Mouse (Mus musculus): ENCODE results near the gene Cacna2d1. TPM values are rescaled to one million over a fixed set of nuclear protein-coding genes. Genes with fewer than 3 reads are reported as not detected.

The Cacna2d1 gene
- total RNA-seq, 2 experiments from 2014 or later = 1.5 to 2.1 TPM

DNA sequence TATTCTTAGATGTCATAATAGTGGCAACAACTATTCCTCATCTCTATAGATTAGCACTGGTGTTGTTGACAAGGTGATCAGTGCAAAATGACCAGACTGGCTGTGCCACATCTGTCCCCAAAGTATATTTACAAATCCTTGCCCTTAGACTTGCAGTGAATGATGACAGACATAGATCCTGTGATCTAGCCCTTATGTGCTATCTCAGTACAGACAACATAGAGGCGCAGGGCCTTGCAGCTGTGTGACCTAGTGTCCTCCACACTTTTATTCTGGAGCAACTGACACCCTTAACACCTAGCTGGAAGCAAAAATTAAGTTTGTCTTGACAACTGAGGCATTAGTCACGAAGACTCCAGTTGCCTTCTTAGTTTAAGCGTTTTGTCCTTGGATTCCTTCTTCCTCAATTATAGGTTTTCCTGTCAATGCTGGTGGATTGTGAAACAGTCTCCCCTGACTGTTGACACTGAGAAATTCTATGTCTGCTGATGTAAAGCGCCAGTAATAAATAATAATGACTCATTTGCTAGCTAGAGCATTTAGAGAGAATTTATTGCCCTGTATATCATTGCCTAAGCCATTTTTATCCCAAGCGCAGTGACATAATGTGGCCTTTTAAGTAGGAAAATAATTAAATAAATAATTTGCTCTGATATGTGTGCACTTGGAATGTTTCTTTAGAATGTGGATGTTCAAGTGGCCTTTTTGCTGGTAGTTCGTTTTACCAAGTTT is 110.8 kb downstream of the Cacna2d1 start:
- no peak for ATAC-seq (replicated peaks; ENCODE audit: low FRiP score, poor library complexity, severe bottlenecking)

DNA sequence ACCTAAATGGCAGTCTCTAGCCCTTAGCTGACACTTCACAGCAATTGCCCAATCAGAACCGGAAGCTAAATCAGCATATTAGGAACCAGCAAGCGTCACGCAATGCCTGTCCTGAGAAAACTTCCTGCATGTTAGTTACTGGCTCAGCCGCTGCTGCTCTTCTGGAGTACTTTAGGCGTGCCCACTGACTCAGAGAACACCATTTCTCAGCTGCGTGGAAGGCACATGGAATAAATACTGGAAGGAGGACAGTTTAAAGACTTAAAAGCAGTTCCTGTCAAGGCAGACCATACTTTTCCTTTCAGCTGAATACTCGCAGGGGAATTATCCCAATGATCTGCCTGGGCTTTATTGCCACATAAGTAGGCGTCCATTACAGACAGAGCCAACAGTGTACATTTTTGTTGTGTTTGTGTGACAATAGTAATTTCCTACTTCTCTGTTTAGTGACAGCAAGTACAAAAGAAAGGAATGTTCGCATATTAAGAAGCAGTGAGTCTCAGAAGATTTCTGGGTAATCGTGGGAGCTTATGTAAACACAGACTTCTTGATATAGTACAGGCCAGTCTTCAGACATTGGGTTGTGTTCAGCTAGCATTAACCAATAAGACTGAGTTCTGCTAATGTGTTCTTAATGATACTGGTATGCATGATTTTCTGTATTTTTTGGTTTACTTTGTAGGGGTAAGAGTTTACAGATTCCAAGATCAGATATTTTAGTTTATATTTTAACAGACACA is 113.1 kb downstream of the Cacna2d1 start:
- ATAC-seq (replicated peaks; ENCODE audit: low FRiP score, poor library complexity, severe bottlenecking) = no peak

GRCm38 (mm10) chr5:16056795-16057194 is 122.3 kb downstream of the Cacna2d1 start:
- no peak for ATAC-seq (replicated peaks; ENCODE audit: low FRiP score, poor library complexity, severe bottlenecking)

DNA sequence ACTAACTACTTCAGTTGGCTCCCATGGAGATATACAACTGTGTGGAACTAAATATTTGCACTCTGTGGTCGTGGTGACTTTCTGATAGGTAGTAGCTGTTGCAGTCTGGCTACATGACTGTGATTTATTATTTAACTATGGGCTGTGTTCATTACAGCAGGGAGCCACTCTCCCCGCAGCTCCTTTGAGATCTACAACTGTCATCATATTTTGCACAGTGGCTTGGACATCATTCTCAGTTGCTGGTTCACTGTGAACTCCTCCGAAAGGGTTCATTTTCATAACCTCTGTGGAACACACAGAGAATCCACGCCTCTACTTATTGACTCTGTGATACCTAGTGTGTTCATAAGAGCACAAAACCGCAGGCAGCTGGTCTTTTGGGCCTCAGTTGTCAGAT is 128.3 kb downstream of the Cacna2d1 start:
- no peak for ATAC-seq (replicated peaks; ENCODE audit: low FRiP score, poor library complexity, severe bottlenecking)

DNA sequence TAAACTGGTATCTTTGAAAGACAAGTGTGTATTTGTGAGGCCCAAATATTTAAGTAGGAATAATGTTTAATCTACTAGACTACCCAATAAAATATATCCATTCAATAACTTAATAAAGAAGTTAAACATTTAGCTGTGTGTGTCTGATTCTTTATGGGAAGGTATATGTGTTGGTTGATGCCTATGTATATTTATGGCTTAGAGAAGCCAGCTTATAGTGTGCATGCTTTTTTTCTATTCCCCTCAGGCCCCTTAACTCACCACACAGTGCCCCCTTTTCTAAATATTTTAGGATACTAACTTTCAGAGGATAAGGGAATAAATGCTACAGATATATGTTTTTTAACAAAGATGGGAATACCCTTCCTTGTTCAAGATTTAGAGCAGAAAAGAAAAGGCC is 128.8 kb downstream of the Cacna2d1 start:
- no peak for ATAC-seq (replicated peaks; ENCODE audit: low FRiP score, poor library complexity, severe bottlenecking)

DNA sequence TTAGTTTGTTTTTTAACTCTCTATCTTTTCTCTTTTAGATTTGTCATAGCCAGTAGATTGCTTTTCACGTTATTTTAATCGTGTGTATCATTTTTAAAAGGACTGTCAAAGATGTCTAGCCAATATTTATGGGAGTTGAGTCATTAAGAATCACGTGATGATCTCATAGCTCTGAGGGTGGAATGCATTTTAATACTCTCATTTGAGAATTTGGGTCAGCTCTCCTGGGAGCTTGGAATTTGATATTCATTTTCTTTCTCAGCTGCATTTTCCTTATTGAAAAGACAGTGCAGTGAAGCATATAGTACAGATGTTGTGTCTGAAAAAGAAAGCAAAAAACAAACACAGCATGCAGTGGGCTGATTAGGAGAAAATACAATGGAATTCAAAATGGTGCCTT is 129.5 kb downstream of the Cacna2d1 start:
- no peak for ATAC-seq (replicated peaks; ENCODE audit: low FRiP score, poor library complexity, severe bottlenecking)

GRCm38 (mm10) chr5:16065816-16066215 is 131.3 kb downstream of the Cacna2d1 start:
- no peak for ATAC-seq (replicated peaks; ENCODE audit: low FRiP score, poor library complexity, severe bottlenecking)

GRCm38 (mm10) chr5:16082253-16082652 is 147.8 kb downstream of the Cacna2d1 start:
- ATAC-seq (replicated peaks; ENCODE audit: low FRiP score, poor library complexity, severe bottlenecking) = no peak

GRCm38 (mm10) chr5:16086979-16087902 is 152.8 kb downstream of the Cacna2d1 start:
- no peak for ATAC-seq (replicated peaks; ENCODE audit: low FRiP score, poor library complexity, severe bottlenecking)

DNA sequence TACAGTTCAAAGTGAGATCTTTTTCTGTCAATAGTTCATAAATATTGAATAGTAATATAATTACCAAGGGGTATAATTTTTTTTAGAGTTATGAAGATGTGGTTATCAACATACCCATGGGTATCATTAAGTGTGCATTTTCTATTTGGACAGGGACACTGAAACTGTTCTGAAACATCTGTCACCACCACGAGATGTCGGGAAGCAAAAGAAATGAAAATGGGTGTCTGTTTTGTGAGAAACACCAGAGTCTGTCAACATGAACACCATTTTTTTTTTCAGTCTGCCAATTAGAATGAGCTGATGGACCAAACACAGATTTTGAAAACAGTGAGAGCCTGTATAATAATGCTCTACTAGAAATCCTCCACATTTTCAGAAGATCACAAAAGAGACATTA is 153.5 kb downstream of the Cacna2d1 start:
- ATAC-seq (replicated peaks; ENCODE audit: low FRiP score, poor library complexity, severe bottlenecking) = no peak

GRCm38 (mm10) chr5:16092540-16092939 is 158.0 kb downstream of the Cacna2d1 start:
- no peak for ATAC-seq (replicated peaks; ENCODE audit: low FRiP score, poor library complexity, severe bottlenecking)

DNA sequence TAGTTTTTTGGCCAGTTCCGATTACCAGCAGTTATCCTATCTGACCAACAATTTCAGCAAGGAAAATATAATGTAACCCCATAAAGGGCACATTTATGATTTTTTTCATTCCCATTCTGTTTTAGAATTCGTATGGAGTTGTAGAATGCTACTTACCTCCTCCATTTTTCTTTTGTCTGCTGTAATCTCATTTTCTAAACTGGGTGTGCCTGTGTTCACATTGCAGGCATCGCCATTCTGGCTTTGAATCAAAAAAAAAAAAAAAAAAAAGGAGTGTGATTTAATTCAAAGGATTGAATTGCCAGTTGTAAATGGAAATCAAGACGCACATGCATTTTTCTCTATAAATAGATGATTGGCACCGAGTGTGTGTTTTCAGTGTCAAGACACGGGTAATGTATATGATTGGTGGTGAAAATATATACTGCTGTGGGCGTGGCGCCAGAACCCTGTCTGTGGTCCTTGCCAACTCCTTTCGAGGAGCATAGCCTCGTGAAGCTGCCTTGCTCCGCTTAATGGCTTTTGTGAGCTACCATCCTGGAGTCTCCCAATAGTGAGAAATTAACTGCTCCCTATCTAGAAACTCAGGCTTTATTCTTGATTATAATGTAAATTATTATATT is 158.7 kb downstream of the Cacna2d1 start:
- ATAC-seq (replicated peaks; ENCODE audit: low FRiP score, poor library complexity, severe bottlenecking) = no peak

DNA sequence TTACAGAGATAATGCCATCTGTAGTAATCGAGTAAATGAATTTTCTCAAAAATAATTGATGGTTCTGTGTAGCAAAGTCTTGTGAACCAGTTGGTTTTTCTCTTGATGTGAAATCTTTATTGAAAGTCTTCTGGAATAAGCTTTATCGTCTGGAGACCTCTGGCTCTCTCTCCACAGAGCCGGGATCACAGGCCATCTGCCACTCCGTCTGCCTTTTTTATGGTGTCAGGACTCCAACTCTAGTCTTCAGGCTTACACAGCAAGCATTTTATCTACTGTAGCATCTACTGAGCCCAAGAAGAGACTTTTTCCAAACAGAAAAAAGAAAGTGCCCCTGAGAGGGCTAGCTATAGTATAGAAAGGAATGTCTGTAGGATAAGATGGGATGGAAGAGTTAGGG is 160.9 kb downstream of the Cacna2d1 start:
- no peak for ATAC-seq (replicated peaks; ENCODE audit: low FRiP score, poor library complexity, severe bottlenecking)

DNA sequence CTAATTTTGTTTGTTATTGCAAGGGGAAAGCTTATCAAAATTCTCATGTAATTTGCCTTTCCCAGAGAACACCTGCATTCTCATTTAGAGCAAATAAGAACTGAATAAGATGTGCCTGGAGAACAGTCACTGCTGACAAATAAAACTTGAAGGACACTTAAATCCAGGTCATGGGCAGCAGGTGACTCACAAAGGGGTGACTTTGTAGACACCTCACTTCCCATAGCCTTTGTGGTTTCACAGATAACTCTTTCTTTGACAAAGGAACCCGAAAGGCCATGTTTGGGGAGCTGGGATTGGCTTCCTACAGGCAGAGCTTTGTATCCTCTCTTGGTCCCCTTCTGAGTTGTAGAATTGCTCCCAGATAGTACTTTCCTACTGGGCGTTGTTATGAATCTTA is 164.3 kb downstream of the Cacna2d1 start:
- no peak for ATAC-seq (replicated peaks; ENCODE audit: low FRiP score, poor library complexity, severe bottlenecking)

- no peak for ATAC-seq (replicated peaks; ENCODE audit: low FRiP score, poor library complexity, severe bottlenecking)
These were observed 167.3 kb downstream of the Cacna2d1 start for GRCm38 (mm10) chr5:16101820-16102219.

GRCm38 (mm10) chr5:16105701-16106100 is 171.2 kb downstream of the Cacna2d1 start:
- ATAC-seq (replicated peaks; ENCODE audit: low FRiP score, poor library complexity, severe bottlenecking) = no peak

- ATAC-seq (replicated peaks; ENCODE audit: low FRiP score, poor library complexity, severe bottlenecking) = no peak
These were observed 176.2 kb downstream of the Cacna2d1 start for GRCm38 (mm10) chr5:16110643-16111042.

DNA sequence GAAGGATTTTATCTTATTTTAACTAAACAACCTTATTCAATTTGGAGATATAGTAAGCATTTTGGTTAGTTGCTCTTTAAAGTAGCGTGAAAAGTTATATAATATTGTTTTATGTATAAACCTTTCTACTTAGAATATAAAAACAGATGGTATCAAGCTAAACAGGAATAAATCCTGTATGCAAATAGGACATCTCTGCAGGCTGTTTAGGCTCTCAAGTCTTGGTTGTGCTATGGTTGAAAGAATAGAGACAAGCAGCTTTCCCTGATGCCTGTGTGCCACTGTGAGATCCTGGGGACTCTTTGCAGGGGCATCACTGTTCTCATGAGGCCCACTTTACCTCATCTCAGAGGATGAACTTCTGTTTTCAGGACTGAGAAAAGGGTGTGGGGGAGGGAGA is 179.4 kb downstream of the Cacna2d1 start:
- ATAC-seq (replicated peaks; ENCODE audit: low FRiP score, poor library complexity, severe bottlenecking) = no peak

DNA sequence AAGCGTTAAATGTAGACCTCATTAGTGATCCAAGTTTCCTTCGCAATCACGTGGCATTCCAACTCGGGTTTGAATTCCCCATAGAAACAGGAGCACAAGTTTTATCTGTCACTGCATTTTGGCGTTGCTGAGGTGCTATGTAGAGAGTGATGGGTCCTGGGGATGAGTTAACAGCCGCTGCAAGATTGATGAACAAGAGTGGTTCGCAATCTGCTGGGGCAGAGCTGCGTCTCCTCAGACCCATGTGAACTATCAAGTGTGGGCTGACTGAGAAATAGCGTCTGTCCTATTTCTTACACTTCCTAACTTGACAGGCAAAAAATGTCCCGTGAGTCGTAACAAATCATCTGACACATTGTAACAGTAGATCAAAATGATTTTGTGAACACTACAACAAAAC is 186.8 kb downstream of the Cacna2d1 start:
- ATAC-seq (replicated peaks; ENCODE audit: low FRiP score, poor library complexity, severe bottlenecking) = no peak

- no peak for ATAC-seq (replicated peaks; ENCODE audit: low FRiP score, poor library complexity, severe bottlenecking)
These were observed 187.6 kb downstream of the Cacna2d1 start for GRCm38 (mm10) chr5:16122110-16122509.

Data from erythroid progenitor cell, adult 5-6 weeks (primary cell).